Mouse (Mus musculus): ENCODE measurements around the gene Sun1. TPM values are rescaled to one million over a fixed set of nuclear protein-coding genes. Genes with fewer than 3 reads are reported as not detected.

The Sun1 gene
- polyA plus RNA-seq, 1 experiment from 2014 or later, result 56.0 TPM

- Histone ChIP-seq H3K4me3 (ENCODE audit: low read length) (peak within 1 kb of the TSS; percentile 74), H3K9me3 (ENCODE audit: control insufficient read depth, low read length) (no peaks in the 10 kb centered on the region), H3K9ac (ENCODE audit: low read length) (peak within 1 kb of the TSS; percentile 87), H3K36me3 (ENCODE audit: control insufficient read depth, insufficient read depth, low read length) (peaks cover 18% of the 10 kb centered on the region), H3K4me2 (ENCODE audit: low read depth, low read length) (peak within 1 kb of the TSS; percentile 90), H3K27ac (ENCODE audit: low read length) (peak within 1 kb of the TSS; percentile 94), H3K4me1 (replicated peaks; ENCODE audit: control insufficient read depth, insufficient read depth, low read length) (peaks cover 33% of the 10 kb centered on the region), H3K27me3 (ENCODE audit: control insufficient read depth, insufficient read depth, low read depth, low read length) (no peaks in the 10 kb centered on the region)
- WGBS, result under 1% methylated on average over 83 of the region's 90 CpGs
- peak; percentile 95 for ATAC-seq (ENCODE audit: low read depth)
Measured at GRCm38 (mm10) chr5:139252081-139252909, 51.9 kb downstream of the Sun1 start, which contains the start of gene Get4. Get4 (plus strand) TSS chr5:139252324.

- peak; percentile 13; the same call in 1 of the 2 replicates for ATAC-seq (ENCODE audit: low read depth)
- Histone ChIP-seq H3K4me1 (replicated peaks; ENCODE audit: control insufficient read depth, insufficient read depth, low read length) (peaks cover 37% of the 10 kb centered on the region), H3K4me3 (ENCODE audit: low read length) (peak overlapping the region; percentile 74), H3K27me3 (ENCODE audit: control insufficient read depth, insufficient read depth, low read depth, low read length) (no peaks in the 10 kb centered on the region), H3K9me3 (ENCODE audit: control insufficient read depth, low read length) (no peaks in the 10 kb centered on the region), H3K27ac (ENCODE audit: low read length) (peak overlapping the region; percentile 94), H3K4me2 (ENCODE audit: low read depth, low read length) (peak overlapping the region; percentile 82), H3K9ac (ENCODE audit: low read length) (peak overlapping the region; percentile 87), H3K36me3 (ENCODE audit: control insufficient read depth, insufficient read depth, low read length) (peaks cover 12% of the 10 kb centered on the region)
- WGBS, result under 1% methylated on average over 7 of the region's 7 CpGs
Measured at GRCm38 (mm10) chr5:139252910-139253245, 52.4 kb downstream of the Sun1 start.

GRCm38 (mm10) chr5:139253301-139253741 is 52.9 kb downstream of the Sun1 start:
- WGBS, result 1% methylated on average over 6 of the region's 6 CpGs
- no peaks in the 10 kb centered on the region for H3K9me3 ChIP-seq (ENCODE audit: control insufficient read depth, low read length)
- peak overlapping the region; percentile 94 for H3K27ac ChIP-seq (ENCODE audit: low read length)
- peaks cover 39% of the 10 kb centered on the region for H3K4me1 ChIP-seq (replicated peaks; ENCODE audit: control insufficient read depth, insufficient read depth, low read length)
- peak overlapping the region; percentile 74 for H3K4me3 ChIP-seq (ENCODE audit: low read length)
- ATAC-seq (ENCODE audit: low read depth), result peak; percentile 21
- H3K9ac ChIP-seq (ENCODE audit: low read length), result peak overlapping the region; percentile 87
- H3K4me2 ChIP-seq (ENCODE audit: low read depth, low read length), result peak overlapping the region; percentile 82
- H3K36me3 ChIP-seq (ENCODE audit: control insufficient read depth, insufficient read depth, low read length), result peaks cover 9% of the 10 kb centered on the region
- H3K27me3 ChIP-seq (ENCODE audit: control insufficient read depth, insufficient read depth, low read depth, low read length), result no peaks in the 10 kb centered on the region

- no peak for ATAC-seq (ENCODE audit: low read depth)
- no peaks in the 10 kb centered on the region for H3K27me3 ChIP-seq (ENCODE audit: control insufficient read depth, insufficient read depth, low read depth, low read length)
- H3K9ac ChIP-seq (ENCODE audit: low read length), result 0 out of 2 replicates have a peak overlapping the region, but pooled peaks have one; percentile 2
Measured at GRCm38 (mm10) chr5:139254938-139255337, 54.5 kb downstream of the Sun1 start.

GRCm38 (mm10) chr5:139255777-139256176 is 55.3 kb downstream of the Sun1 start:
- Histone ChIP-seq H3K27ac (ENCODE audit: low read length) (no peak overlapping the region), H3K4me3 (ENCODE audit: low read length) (no peak overlapping the region), H3K27me3 (ENCODE audit: control insufficient read depth, insufficient read depth, low read depth, low read length) (no peaks in the 10 kb centered on the region), H3K9ac (ENCODE audit: low read length) (0 out of 2 replicates have a peak overlapping the region, but pooled peaks have one; percentile 1), H3K36me3 (ENCODE audit: control insufficient read depth, insufficient read depth, low read length) (no peaks in the 10 kb centered on the region), H3K9me3 (ENCODE audit: control insufficient read depth, low read length) (no peaks in the 10 kb centered on the region), H3K4me1 (replicated peaks; ENCODE audit: control insufficient read depth, insufficient read depth, low read length) (peaks cover 56% of the 10 kb centered on the region), H3K4me2 (ENCODE audit: low read depth, low read length) (no peak overlapping the region)
- 85% methylated on average over 6 of the region's 6 CpGs for WGBS
- ATAC-seq (ENCODE audit: low read depth), result no peak

More at GRCm38 (mm10) chr5:139254938-139255337, 54.5 kb downstream of the Sun1 start:
- Histone ChIP-seq H3K36me3 (ENCODE audit: control insufficient read depth, insufficient read depth, low read length) (peaks cover under 1% of the 10 kb centered on the region; the same call in 1 of the 2 replicates), H3K4me1 (replicated peaks; ENCODE audit: control insufficient read depth, insufficient read depth, low read length) (peaks cover 51% of the 10 kb centered on the region), H3K27ac (ENCODE audit: low read length) (no peak overlapping the region), H3K4me3 (ENCODE audit: low read length) (no peak overlapping the region), H3K9me3 (ENCODE audit: control insufficient read depth, low read length) (no peaks in the 10 kb centered on the region), H3K4me2 (ENCODE audit: low read depth, low read length) (no peak overlapping the region)
- 79% methylated on average over 6 of the region's 6 CpGs for WGBS

GRCm38 (mm10) chr5:139256211-139256765 is 55.9 kb downstream of the Sun1 start:
- no peak for ATAC-seq (ENCODE audit: low read depth)
- Histone ChIP-seq H3K4me3 (ENCODE audit: low read length) (no peak overlapping the region), H3K9ac (ENCODE audit: low read length) (peak overlapping the region; percentile 1; the same call in 1 of the 2 replicates), H3K27ac (ENCODE audit: low read length) (no peak overlapping the region), H3K27me3 (ENCODE audit: control insufficient read depth, insufficient read depth, low read depth, low read length) (no peaks in the 10 kb centered on the region), H3K4me1 (replicated peaks; ENCODE audit: control insufficient read depth, insufficient read depth, low read length) (peaks cover 59% of the 10 kb centered on the region), H3K4me2 (ENCODE audit: low read depth, low read length) (no peak overlapping the region), H3K9me3 (ENCODE audit: control insufficient read depth, low read length) (no peaks in the 10 kb centered on the region), H3K36me3 (ENCODE audit: control insufficient read depth, insufficient read depth, low read length) (no peaks in the 10 kb centered on the region)
- 81% methylated on average over 3 of the region's 3 CpGs for WGBS

GRCm38 (mm10) chr5:139257265-139257664 is 56.8 kb downstream of the Sun1 start:
- Histone ChIP-seq H3K27me3 (ENCODE audit: control insufficient read depth, insufficient read depth, low read depth, low read length) (no peaks in the 10 kb centered on the region), H3K36me3 (ENCODE audit: control insufficient read depth, insufficient read depth, low read length) (no peaks in the 10 kb centered on the region), H3K9ac (ENCODE audit: low read length) (0 out of 2 replicates have a peak overlapping the region, but pooled peaks have one; percentile 3), H3K4me3 (ENCODE audit: low read length) (no peak overlapping the region), H3K4me1 (replicated peaks; ENCODE audit: control insufficient read depth, insufficient read depth, low read length) (peaks cover 54% of the 10 kb centered on the region), H3K27ac (ENCODE audit: low read length) (peak overlapping the region; percentile 87; the same call in 1 of the 2 replicates), H3K4me2 (ENCODE audit: low read depth, low read length) (no peak overlapping the region), H3K9me3 (ENCODE audit: control insufficient read depth, low read length) (no peaks in the 10 kb centered on the region)
- no peak for ATAC-seq (ENCODE audit: low read depth)
- 83% methylated on average over 1 of the region's 1 CpGs for WGBS

GRCm38 (mm10) chr5:139257818-139258217 is 57.4 kb downstream of the Sun1 start:
- Histone ChIP-seq H3K4me2 (ENCODE audit: low read depth, low read length) (no peak overlapping the region), H3K27me3 (ENCODE audit: control insufficient read depth, insufficient read depth, low read depth, low read length) (no peaks in the 10 kb centered on the region), H3K9ac (ENCODE audit: low read length) (no peak overlapping the region), H3K4me1 (replicated peaks; ENCODE audit: control insufficient read depth, insufficient read depth, low read length) (peaks cover 54% of the 10 kb centered on the region), H3K36me3 (ENCODE audit: control insufficient read depth, insufficient read depth, low read length) (peaks cover 4% of the 10 kb centered on the region), H3K27ac (ENCODE audit: low read length) (peak overlapping the region; percentile 87), H3K4me3 (ENCODE audit: low read length) (no peak overlapping the region), H3K9me3 (ENCODE audit: control insufficient read depth, low read length) (no peaks in the 10 kb centered on the region)
- ATAC-seq (ENCODE audit: low read depth), result no peak
- 55% methylated on average over 4 of the region's 4 CpGs for WGBS

- H3K27me3 ChIP-seq (ENCODE audit: control insufficient read depth, insufficient read depth, low read depth, low read length), result no peaks in the 10 kb centered on the region
- 78% methylated on average over 8 of the region's 8 CpGs for WGBS
- H3K9me3 ChIP-seq (ENCODE audit: control insufficient read depth, low read length), result no peaks in the 10 kb centered on the region
- peaks cover 53% of the 10 kb centered on the region for H3K4me1 ChIP-seq (replicated peaks; ENCODE audit: control insufficient read depth, insufficient read depth, low read length)
- peak overlapping the region; percentile 10; the same call in 1 of the 2 replicates for H3K4me2 ChIP-seq (ENCODE audit: low read depth, low read length)
- no peak overlapping the region for H3K4me3 ChIP-seq (ENCODE audit: low read length)
- no peak overlapping the region for H3K9ac ChIP-seq (ENCODE audit: low read length)
- peak; percentile 53 for ATAC-seq (ENCODE audit: low read depth)
- peak overlapping the region; percentile 87 for H3K27ac ChIP-seq (ENCODE audit: low read length)
- peaks cover 5% of the 10 kb centered on the region for H3K36me3 ChIP-seq (ENCODE audit: control insufficient read depth, insufficient read depth, low read length)
Measured at GRCm38 (mm10) chr5:139258371-139259035, 58.1 kb downstream of the Sun1 start.

Data from lung, embryonic 16.5 days (tissue).